Mouse (Mus musculus): Measurements from ENCODE around the gene Atxn2l. TPM values are rescaled to one million over a fixed set of nuclear protein-coding genes. Genes with fewer than 3 reads are reported as not detected.

Gene Atxn2l
- 213 to 221 TPM (median 217 TPM) in 4 replicates for total RNA-seq (2023; ENCODE audit: inconsistent age)

DNA sequence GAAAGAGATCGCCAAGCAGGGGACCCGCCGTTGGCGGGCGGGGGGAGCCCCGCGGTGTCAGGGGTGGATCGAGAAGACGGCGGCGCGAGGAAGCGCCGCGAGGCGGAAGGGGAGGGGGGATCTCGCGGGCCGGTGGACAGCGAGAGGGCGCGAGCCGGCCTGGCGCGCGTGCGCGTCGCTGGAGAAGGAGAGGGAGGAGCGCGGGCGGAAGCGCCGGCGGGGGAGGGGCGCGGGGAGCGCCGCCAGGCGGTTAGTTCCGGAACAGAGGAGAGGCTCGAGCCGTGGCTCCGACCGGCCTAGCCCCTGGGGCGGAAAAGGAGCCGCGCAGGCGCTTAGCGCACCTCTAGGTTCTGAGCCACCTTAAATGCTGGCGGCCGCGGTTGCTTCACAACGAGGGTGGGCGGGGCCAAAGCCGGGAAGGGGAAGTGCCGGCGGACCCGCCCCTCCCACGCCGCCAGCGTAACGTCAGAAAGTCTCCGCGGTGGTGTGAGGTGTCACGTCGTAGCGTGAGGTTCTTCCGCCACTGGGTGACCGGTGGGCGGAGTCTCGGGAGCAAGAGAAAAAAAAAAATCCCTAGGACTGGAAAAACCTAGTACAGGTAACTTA lies at the start of gene Atxn2l:
TSS of gene Atxn2l (minus strand) at position 165 of the 606 bp plus-strand sequence.

GRCm38 (mm10) chr7:126487052-126487483 lies 16.2 kb downstream of the Atxn2l start, which contains the start of gene Tufm:
Gene Tufm (plus strand): TSS chr7:126487361.

GRCm38 (mm10) chr7:126474993-126475581 lies 28.1 kb downstream of the Atxn2l start, which contains the start of gene Sh2b1:
Gene Sh2b1 (minus strand): TSS chr7:126475424.

GRCm38 (mm10) chr7:126463004-126463403 lies 40.2 kb downstream of the Atxn2l start, which contains the start of gene Atp2a1:
Gene Atp2a1 (minus strand): TSS chr7:126463108.

Other genes starting within 250 kb of the Atxn2l start
- 163 to 184 TPM (median 180 TPM) in 4 replicates for gene Sbk1, start 230.8 kb downstream of the Atxn2l start, total RNA-seq (2023; ENCODE audit: inconsistent age)
- 2.0 to 4.4 TPM (median 3.8 TPM) in 4 replicates for gene Lat, start 133.9 kb downstream of the Atxn2l start, total RNA-seq (2023; ENCODE audit: inconsistent age)
- 57.4 to 83.3 TPM (median 66.5 TPM) in 4 replicates for gene Spns1, start 126.0 kb downstream of the Atxn2l start, total RNA-seq (2023; ENCODE audit: inconsistent age)
- 27.1 to 37.5 TPM (median 30.0 TPM) in 4 replicates for gene Nfatc2ip, start 106.7 kb downstream of the Atxn2l start, total RNA-seq (2023; ENCODE audit: inconsistent age)
- gene Cd19, start 88.5 kb downstream of the Atxn2l start, total RNA-seq (2023; ENCODE audit: inconsistent age) = 1,198 to 1,308 TPM (median 1,264 TPM) in 4 replicates
- gene Rabep2, start 74.7 kb downstream of the Atxn2l start, total RNA-seq (2023; ENCODE audit: inconsistent age) = 117 to 131 TPM (median 124 TPM) in 4 replicates
- gene Atp2a1, start 40.3 kb downstream of the Atxn2l start, total RNA-seq (2023; ENCODE audit: inconsistent age) = 0.42 to 0.74 TPM (median 0.61 TPM) in 4 replicates
- gene Sh2b1, start 28.0 kb downstream of the Atxn2l start, total RNA-seq (2023; ENCODE audit: inconsistent age) = 69.9 to 82.0 TPM (median 79.3 TPM) in 4 replicates
- 46.5 to 65.8 TPM (median 50.4 TPM) in 4 replicates for gene Tufm, start 16.1 kb downstream of the Atxn2l start, total RNA-seq (2023; ENCODE audit: inconsistent age)
- 142 to 155 TPM (median 153 TPM) in 4 replicates for gene Eif3c, start 63.0 kb upstream of the Atxn2l start, total RNA-seq (2023; ENCODE audit: inconsistent age)
- gene Apobr, start 81.5 kb upstream of the Atxn2l start, total RNA-seq (2023; ENCODE audit: inconsistent age) = 2.4 to 5.9 TPM (median 2.9 TPM) in 4 replicates
- 68.8 to 79.7 TPM (median 70.3 TPM) in 4 replicates for gene Cln3, start 82.4 kb upstream of the Atxn2l start, total RNA-seq (2023; ENCODE audit: inconsistent age)
- not detected in 4 replicates for gene Il27, start 91.5 kb upstream of the Atxn2l start, total RNA-seq (2023; ENCODE audit: inconsistent age)
- gene Nupr1, start 127.4 kb upstream of the Atxn2l start, total RNA-seq (2023; ENCODE audit: inconsistent age) = not detected in 4 replicates
- gene Sgf29, start 145.9 kb upstream of the Atxn2l start, total RNA-seq (2023; ENCODE audit: inconsistent age) = 53.2 to 68.5 TPM (median 58.7 TPM) in 4 replicates
- gene Sult1a1, start 173.0 kb upstream of the Atxn2l start, total RNA-seq (2023; ENCODE audit: inconsistent age) = 0.39 to 0.80 TPM in 2 of 4 replicates, not detected in the others
- gene Bola2, start 192.0 kb upstream of the Atxn2l start, total RNA-seq (2023; ENCODE audit: inconsistent age) = 92.9 to 130 TPM (median 104 TPM) in 4 replicates
- 3.9 to 6.4 TPM (median 4.9 TPM) in 4 replicates for gene Slx1b, start 192.3 kb upstream of the Atxn2l start, total RNA-seq (2023; ENCODE audit: inconsistent age)
- gene Coro1a, start 204.3 kb upstream of the Atxn2l start, total RNA-seq (2023; ENCODE audit: inconsistent age) = 1,256 to 1,390 TPM (median 1,299 TPM) in 4 replicates

Data from B cell, adult (primary cell).